Mouse (Mus musculus) WW6 (cell line): Measurements from ENCODE around the gene Brms1.
"Not testable (repeated sequence)": the region's sequence is repeated elsewhere in the genome, so short reads cannot be mapped to it uniquely, and the experiment has no call there.

ENCODE experiments used
- DNase-seq: peaks from one replicate; pipeline ENCODE4 v3.0.0-alpha.2; 2013; ENCODE audit warnings: low read depth, low spot score

The Brms1 gene

DNA sequence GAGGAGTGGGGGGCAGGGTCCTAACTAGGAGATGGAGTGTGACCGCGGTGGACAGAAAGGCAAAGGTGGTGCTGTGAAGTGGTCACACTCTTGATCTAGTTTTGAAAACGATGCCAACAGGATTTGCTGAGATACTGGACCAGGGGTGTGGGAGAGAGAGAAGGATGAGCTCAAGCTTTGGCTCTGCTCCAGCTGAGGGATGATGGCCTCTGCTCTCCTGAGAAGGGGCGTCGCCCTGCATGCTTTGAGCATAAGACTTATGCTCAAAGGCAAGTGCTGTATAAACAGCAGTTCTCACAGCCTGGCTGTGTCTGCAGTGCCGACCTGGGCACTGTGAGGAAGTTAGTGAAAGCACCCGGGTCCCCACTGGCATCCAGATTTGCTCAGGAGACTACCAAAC, 23.9 kb downstream of the Brms1 start:
- no peak for DNase-seq

DNA sequence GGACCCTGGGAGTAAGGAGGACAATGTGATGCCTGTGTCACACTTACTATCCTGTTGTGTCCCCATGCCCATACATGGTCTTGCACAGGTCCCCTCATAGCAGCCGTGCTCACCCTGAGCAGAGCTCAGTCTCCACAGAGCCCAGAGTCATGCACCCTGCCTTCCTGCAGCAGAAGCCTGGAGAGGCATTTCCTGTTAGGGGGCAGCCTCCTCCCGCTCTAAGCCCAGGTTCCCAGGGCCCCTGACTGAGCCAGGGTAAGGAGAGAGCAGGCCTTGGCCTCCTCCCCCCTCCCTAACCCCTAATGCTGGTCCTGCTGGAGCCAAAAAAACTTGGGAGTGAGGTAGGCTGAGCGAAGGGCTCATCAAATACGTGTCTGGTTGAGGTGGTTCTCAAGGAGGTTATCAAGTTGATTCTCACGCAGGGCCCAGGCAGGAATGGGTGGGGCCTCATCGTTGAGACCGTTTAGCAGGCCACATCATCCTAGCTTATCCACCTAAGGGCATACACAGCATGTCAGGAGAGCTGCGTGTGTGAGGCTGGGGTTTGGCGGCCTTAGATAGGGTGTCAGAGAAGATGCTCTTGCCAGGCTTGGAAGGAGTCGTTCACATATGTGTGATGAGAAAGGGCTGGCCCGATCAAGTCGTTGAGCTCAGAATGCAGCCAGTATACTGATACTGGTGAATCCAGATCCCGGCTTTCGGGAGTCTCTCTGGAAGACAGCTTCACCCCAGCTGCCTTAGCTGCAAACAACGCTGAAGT, 26.1 kb downstream of the Brms1 start:
- no peak for DNase-seq

DNA sequence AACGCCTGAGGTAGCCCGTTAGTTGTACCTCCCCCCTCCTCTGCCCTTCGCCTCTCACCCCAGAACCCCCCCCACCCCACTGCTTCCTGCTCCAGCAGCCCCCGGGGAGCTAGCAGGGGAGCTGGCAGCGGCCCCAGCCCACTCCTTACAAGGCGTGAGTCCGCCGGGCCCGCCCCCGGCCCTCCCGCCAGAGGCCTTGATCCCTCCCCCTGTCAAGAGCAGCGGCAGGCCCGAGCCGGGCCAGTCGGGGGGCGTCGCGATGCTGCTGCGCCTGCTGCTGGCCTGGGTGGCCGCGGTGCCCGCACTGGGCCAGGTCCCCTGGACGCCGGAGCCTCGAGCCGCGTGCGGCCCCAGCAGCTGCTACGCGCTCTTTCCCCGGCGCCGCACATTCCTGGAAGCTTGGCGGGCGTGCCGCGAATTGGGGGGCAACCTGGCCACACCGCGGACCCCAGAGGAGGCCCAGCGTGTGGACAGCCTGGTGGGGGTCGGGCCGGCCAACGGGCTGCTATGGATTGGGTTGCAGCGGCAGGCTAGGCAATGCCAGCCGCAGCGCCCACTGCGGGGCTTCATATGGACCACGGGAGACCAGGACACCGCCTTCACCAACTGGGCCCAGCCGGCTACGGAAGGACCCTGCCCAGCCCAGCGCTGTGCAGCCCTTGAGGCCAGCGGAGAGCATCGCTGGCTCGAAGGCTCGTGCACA, 26.9 kb downstream of the Brms1 start, which contains the start of gene Cd248:
Gene Cd248 (plus strand): TSS at position 212 of the 703 bp plus-strand sequence.
- DNase-seq: no peak

DNA sequence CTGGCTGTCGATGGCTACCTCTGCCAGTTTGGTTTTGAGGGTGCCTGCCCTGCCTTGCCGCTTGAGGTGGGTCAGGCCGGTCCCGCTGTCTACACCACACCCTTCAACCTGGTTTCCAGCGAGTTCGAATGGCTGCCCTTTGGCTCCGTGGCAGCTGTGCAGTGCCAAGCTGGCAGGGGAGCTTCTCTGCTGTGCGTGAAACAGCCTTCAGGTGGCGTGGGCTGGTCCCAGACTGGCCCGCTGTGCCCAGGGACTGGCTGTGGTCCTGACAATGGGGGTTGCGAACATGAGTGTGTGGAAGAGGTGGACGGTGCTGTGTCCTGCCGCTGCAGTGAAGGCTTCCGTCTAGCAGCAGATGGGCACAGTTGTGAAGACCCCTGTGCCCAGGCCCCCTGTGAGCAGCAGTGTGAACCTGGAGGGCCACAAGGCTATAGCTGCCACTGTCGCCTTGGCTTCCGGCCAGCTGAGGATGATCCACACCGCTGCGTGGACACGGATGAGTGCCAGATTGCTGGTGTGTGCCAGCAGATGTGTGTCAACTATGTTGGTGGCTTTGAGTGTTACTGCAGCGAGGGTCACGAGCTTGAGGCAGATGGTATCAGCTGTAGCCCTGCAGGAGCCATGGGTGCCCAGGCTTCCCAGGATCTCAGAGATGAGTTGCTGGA, 27.5 kb downstream of the Brms1 start:
- no peak for DNase-seq

DNA sequence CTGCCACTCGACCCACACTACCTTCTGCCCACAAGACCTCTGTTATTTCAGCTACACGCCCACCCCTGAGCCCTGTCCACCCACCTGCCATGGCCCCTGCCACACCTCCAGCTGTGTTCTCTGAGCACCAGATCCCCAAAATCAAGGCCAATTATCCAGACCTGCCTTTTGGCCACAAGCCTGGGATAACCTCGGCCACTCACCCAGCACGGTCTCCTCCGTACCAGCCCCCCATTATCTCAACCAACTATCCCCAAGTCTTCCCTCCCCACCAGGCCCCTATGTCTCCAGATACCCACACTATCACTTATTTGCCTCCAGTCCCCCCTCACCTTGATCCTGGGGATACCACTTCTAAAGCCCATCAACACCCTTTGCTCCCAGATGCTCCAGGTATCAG, 28.3 kb downstream of the Brms1 start:
- DNase-seq: no peak

DNA sequence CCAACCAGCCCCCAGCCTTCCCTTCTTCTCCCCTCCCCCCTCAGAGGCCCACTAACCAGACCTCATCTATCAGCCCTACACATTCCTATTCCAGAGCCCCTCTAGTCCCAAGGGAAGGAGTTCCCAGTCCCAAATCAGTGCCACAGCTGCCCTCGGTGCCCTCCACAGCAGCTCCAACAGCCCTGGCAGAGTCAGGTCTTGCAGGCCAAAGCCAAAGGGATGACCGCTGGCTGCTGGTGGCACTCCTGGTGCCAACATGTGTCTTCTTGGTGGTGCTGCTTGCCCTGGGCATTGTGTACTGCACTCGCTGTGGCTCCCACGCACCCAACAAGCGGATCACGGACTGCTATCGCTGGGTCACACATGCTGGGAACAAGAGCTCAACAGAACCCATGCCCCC, 28.8 kb downstream of the Brms1 start:
- DNase-seq: no peak

DNA sequence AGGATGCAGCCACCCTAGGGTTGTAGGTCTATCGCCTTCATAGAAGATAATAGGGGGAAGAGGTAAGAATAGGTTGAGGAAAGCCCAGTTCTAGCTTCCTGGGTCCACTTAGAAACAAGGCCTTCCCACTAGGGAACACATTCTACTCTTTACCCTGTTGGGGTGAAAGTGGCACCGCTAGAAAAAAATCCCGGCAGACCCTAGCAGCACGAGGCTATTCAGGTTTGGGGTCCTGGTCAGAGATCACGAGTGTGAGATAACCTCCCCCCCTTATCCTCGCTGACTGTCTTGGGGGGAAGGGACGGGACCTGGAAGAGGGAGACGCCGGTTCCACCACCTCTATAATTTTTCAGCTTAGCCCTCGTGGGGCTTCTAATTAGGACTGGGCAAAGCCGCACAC, 29.9 kb downstream of the Brms1 start:
- no peak for DNase-seq

DNA sequence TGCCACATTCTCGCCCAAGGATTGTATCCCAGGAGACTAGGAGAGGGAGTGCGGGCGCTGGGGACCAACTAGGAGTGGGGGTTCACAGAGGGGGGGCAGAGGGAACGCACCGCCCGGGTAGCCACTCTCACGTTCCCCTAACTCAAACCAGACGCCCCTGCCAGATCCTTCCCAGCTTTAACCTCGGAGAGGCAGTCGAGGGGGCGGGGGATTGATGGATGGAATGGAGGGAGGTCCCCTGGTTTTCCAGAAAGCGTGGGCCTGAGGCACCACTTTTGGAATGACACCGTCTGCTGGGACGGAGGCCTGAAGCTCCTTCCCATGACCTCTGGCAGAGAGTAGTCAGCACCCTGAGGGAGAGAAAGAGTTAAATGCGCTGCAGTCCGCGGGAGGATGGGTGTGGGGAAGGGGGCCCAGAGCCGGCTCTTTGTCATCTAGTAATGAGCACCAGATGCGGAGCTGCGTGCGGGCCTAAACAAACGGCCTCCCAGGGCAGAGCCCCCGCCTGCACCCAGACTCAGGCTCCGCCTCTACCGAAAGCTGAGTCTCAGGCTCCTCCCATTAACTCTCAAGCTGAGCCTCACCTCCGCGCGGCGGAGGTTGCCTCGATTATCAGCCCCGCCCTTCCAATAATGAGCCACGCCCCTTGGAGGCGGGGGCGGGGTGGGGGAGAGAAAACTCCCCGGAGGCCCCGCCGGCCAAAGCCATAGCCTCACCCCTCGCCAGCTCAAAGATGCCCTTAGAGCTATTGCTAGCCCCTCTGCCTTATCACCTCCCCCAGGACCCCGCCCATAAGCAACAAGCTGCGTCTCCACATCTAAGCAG, 30.6 kb downstream of the Brms1 start:
- DNase-seq: no peak

DNA sequence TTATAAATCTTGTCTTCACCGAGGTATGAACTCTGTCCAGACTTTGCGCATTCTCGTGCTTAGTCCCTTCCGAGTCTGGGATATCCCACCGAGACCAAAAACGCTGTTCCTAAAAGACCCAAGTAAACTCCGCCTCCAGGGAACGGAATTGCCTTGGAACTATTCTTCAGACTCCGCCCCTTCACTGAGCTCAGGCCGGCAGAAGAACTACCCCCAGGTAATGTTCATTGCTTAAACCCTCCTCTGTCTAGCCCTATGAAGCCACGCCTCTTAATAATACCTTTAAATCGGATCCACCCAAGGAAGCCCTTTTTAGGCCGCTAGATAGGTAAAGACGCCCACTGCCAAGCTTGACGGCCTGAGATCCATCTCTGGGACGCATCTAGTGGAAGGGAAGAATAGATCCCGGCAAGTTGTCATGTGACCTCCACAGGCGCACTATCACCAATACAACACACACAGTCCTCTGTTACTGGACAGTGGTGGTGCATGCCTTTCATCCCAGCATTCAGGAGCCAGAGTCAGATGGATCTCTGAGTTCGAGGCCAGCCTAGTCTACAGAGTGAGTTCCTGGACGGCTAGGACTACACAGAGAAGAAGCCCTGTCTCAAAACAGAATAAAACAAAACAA, 31.4 kb downstream of the Brms1 start:
- DNase-seq: no peak

DNA sequence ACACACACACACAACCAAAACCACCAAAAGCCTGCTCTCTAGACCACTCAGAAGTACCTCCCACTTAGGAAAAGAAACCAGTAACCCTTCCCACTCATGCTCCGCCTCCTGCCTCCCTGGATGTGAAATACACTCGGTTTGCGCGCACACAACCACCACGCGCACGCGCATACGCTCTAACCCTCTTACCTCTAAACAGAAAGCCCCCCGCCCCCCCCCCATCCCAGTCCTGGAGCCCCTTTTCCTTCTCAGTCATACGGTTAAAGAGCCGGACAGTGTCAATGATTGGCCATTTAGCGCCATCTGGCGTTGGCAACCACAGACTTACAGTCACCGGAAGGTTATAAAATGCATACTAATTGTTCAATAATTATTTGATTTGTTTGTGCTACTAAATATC, 31.9 kb downstream of the Brms1 start:
- no peak for DNase-seq

DNA sequence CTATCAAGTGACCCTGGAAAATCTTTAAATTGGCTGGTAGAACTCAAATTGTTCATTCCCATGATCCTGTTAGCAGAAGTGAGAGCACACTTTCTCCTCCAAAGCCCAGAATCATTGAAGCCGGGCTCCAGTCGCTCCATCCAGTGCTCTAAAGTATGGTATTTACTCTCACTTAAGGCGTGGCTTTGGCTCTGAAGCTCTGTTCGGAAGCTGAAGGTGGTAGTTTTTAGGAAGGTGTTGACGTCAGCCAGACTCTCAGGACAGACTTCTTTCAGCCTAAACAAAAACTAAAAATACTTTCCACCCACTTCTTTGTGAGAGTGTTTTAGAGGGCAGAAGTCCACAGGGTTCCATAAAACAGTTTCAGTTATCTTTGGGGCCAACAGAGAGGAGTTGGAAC, 32.4 kb downstream of the Brms1 start:
- DNase-seq: no peak

DNA sequence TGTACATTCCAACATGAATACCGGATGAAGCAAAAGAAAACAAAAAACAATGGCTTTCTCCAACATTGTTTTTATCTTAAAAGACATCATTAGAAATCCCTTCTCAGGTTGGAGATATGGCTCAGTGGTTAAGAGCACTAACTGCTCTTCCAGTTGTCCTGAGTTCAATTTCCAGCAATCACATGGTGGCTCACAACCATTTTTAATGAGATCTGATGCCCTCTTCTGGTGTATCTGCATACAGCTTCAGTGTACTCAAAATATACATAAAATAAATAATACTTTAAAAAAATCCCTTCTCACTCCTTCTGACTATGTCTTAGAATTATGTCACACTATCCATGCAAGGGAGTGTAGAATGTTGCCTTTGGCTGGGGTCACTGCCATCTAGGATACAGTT, 38.1 kb downstream of the Brms1 start:
- DNase-seq: no peak

DNA sequence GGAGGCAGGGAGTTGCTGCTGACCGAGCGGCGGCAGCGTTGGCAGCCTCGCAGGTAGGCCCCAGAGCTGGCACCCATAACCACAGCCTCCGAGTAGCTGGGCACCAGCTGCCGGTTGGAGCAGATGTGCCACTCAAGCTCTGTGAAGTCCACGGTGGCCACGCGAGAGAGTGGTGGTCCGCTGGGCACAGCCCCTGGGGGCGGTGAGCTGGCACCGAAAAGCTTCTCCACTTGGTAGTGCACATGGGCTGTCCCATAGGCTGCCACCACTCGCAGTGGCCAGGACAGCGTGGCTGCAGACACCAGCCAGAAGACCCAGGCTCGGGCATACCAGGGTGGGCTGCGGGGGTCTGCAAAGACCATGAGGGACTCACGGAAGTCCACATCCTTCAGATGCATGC, 40.9 kb downstream of the Brms1 start:
- DNase-seq: no peak

DNA sequence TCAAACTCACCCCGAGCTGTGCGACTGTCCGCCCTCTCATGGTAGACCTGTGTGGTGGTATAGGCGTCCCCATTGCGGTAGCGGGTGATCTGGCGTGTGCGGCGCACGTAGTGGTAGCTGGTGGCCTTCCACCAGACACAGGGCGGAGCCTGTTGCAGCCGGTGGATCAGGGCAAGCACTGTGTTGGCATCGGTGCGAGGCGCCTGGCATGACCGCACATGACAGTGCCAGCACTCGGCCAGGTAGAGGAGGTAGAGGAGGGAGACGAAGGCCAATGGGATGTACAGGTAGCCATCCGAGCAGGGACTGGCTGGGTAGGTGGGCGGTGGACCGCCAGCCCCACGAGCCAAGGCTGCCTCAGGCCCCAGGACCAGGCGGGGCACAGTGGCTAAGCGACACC, 41.4 kb downstream of the Brms1 start:
- DNase-seq: no peak

DNA sequence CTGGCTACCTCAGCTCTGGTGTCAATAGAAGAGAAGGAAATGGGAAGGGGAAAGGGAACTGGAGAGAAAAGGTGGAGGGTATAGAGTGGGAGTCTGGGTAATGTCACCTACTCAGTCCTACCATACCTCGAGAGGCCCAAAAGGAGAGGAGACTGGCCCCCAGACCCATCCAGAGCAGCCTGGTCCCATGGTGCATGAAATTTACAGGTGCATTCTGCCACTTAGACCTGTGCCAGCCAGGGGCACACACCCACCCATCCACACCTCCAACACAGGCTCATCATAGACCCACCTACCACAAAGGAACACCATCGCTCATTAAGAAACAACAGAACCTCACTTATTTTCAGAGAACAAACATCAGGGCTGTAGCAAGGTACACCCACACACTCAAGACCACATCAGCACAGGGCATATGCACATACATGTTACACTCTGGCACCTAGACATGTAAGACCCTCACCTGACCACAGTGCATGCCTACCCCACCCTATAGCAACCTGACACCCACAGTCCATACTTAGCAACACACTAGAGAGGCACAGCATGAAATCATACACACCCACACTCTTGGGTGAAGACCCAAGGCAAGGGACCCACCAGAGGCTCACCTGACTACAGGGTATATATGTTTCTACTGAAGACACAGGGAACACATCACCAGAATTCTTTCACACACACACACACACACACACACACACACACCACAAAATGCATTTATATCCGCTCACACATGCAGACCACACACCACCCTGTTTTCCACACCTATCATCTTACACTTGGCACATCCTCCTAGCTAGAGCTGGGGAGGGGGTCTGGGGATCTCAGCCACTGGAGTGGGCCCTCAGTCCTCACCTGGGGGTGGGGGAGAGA, 43.0 kb downstream of the Brms1 start:
- no peak for DNase-seq

DNA sequence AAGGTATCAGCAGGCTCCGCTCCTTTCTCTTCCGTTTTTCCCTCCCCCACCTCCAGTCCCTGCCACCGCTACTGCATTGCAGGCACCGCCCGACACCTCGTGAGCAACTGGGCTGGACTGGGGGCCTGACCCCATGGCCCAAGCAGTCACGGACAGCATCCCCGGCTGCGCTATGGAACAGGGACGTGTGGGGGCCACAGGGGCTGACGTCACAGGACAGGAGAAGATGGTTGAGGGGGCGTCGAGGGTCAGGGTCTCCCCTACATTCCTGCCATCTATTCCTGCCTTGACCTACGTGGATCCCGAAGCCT, 43.6 kb downstream of the Brms1 start:
- DNase-seq: no peak

DNA sequence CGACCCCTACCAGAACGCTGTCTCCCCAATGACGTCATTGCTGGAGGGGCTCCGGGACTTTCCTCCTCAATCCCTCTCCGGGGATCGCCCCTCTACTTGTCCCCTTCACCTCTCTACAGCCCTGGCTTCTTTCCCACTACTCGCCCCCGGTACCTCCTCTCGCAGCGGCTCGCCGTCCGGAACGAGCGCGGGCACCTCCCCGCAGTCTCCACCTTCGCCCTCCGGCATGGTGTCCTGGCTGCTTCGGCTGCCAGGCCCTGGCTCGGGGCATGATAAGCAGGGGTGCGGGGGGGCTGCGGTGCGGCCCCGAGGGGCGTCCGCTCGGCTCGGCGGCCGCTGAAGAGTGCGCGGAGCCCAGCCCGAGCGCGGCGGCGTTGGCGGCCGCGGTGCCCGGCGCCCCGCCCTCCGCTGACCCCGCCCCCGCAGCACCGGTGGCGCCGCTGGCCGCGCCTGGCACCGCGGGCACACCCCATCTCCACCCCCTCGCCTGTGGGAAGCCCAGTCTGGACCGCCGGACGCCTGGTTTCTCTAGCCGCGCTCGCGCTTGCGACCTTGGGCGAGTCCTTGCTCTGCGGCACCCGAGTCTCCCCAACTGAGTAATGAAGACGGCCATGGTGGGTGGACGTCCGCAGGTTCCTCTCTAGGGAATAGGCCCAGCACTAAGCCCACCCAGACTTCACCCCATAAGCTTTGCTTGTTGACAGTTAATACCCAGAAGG, 44.1 kb downstream of the Brms1 start, which contains the start of gene Tmem151a:
Gene Tmem151a (minus strand): TSS at position 387 of the 719 bp plus-strand sequence.
- DNase-seq: no peak

DNA sequence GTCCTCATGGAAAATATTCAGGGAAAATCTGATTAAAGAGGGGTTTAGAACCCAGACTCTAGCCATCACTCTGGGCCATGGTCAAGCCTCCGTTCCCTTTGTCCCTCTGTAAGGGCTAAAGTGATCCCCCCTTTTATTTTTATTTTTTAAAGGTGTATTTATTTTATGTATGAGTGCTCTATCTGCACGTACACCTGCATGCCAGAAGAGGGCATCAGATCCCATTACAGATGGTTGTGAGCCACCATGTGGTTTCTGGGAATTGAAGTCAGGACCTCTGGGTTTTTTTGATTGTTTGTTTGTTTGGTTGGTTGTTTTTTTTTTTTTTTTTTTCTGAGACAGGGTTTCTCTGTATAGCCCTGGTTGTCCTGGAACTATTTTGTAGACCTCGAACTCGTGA, 45.4 kb downstream of the Brms1 start:
- DNase-seq: not testable (repeated sequence)

DNA sequence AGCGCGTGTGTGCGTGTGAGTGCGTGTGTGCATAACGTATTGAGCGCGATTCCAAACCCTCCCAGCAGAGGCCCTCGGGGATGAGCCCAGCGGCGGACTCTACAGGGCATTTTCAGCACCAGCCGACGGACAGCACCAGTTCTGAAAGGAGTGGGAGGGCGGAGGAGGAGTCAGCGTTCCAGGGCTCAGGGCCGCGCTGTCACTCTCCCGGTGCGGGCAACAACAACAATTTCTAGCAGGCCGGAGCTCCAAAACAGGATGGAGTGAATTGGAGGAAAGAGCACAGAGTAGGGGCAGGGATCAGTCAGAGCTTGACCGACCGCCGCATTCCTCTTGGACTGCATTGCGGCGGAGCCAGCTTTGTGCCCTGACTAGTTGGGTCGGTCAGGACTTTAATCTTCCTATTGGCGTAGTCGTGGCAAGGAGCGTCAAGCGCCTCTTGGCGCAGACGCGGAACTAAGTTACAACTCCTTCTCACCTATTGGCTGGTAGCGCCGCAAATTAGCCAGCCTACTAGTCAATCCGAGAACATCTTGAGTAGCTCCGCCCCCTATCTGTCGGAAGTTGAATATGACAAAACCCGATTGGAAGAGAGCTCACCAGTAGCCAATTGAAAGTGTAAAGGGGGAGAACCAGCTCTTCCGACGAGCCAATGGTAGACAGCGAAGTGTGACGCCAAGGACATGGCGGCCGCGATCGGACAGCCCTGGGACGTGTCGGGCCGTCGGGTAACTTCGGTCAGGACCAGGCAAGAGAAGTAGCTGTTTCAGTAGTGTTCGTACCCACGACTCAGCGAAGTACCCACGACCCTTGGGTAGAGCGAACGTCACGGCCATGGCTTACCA, 47.0 kb downstream of the Brms1 start, which contains the start of gene Yif1a:
Gene Yif1a (plus strand): TSS at position 655 of the 845 bp plus-strand sequence.
- peak; percentile 93 for DNase-seq
